Mouse (Mus musculus): ENCODE measurements around the gene Tmem179.

GRCm38 (mm10) chr12:112551861-112552375 is 35.4 kb upstream of the Tmem179 start:
- TF ChIP-seq CTCF (IDR thresholded peaks at IDR 0.05; ENCODE audit: control insufficient read depth, insufficient read depth, insufficient read length) (peak; percentile 99), USF1 (IDR thresholded peaks at IDR 0.05; ENCODE audit: low read depth) (no peak)
